Mouse (Mus musculus): ENCODE results near the gene Gm10803.
"Not testable (repeated sequence)": the region's sequence is repeated elsewhere in the genome, so short reads cannot be mapped to it uniquely, and the experiment has no call there.

Gm10803 gene

GRCm38 (mm10) chr2:93560268-93560667 is at the start of gene Gm10803:
Gene Gm10803 (plus strand): TSS chr2:93560568.
- DNase-seq (ENCODE audit: low spot score in 2 of 2), result not testable (repeated sequence)

- DNase-seq (ENCODE audit: low spot score in 2 of 2), result no peak
These were observed 49.5 kb upstream of the Gm10803 start for GRCm38 (mm10) chr2:93510839-93511238.

DNA sequence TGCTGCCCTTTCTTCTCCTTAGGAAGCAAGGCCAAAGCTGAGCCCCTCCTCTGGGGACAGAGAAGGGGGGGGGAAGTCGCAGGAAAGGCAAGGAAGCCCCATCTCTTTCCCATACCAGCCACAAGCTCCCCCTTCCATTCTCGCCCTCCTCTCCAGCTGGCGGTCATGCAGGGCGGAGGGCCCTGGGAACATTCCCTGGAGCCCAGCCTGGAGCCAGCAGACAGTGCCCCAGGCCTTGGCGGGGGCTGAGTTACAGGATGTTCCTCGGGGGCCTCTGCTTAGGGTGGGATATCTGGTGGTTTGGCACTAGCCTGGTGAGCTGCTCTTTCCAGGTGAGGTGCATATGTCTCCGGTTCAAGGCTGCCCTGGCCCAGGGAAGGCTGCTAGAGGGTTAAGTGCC is 48.2 kb upstream of the Gm10803 start:
- no peak for DNase-seq (ENCODE audit: low spot score in 2 of 2)

DNA sequence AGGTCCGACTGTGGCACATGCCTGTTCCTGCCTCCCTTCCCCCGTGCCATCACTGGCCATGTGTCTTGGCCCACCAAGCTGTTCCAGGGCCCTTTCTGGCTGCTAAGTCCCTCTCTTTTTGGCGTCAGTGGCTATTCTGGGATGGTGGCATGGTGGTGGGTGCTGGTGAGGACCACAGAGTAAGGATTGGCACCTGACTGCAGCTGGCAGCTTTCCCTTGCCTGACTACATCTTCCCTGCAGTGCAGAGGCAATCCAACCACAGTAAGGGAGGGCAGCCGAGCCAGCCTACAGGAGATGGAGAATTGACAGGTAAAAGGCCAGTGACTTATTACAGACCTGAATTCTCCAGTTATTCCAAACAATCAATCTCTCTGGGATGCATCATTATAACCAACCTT is 45.1 kb upstream of the Gm10803 start:
- DNase-seq (ENCODE audit: low spot score in 2 of 2), result no peak

GRCm38 (mm10) chr2:93521042-93521441 is 39.3 kb upstream of the Gm10803 start:
- peak; percentile 46 to 81 for DNase-seq (ENCODE audit: low spot score in 2 of 2)

DNA sequence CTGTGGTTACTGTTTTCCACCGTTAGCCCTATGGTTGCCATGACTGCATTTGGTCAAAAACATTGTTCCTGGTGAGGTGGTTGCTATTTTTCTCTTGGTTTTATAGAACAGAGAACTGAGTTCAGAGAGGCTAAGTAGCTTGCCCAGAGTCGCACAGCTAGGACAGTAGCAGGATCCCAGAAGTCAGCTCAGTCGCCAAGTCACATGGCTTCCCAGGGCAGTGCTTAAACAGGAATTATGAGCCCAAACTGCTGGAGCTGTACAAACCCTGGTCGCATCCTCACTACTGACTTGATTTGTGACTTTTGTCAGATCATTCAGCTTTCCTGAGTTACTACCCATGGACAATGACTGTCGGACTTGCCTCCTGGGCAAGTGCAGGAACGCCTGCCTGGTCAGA is 38.8 kb upstream of the Gm10803 start:
- no peak for DNase-seq (ENCODE audit: low spot score in 2 of 2)

DNA sequence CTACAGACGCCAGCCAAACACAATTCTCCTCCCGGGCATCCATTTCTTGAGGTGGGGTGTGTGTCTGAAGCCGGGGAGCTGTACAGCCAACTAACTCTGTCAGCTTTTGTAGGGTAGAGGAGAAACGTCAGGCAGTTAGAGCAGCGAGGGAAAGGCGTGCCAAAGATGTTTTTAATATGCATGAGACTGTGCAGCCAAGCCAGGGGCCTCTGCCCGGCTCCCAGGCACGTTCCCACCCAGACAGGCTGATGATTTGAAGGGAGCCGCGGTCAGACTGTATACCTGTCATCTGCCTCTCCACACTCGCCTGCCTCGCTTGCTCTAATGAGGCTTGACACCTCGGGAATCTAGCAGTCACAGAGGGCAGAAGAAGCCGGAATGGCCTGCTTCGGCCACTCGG is 38.4 kb upstream of the Gm10803 start:
- peak in 1 of 2 experiments; percentile 26 for DNase-seq (ENCODE audit: low spot score in 2 of 2)

- no peak for DNase-seq (ENCODE audit: low spot score in 2 of 2)
These were observed 35.2 kb upstream of the Gm10803 start for GRCm38 (mm10) chr2:93525033-93525762.

DNA sequence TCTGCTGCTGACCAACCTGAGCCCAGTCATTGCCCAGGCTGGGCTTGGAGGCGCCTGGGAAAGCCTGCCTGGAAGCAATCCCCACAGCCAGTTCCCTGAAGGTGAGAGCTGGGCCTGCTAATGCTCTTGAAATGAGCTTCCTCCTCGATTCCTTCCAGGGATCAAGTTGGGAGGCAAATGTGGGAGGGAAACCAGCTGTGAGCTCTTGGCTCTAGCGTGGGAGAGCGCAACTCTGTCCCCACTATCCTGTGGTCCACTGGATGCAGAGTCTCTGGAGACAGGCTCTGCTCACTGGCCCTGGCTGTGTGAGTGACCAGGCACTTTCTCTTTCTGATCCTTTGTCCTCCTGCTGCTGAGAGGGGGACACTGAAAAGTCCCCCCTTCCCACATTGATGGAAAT is 30.8 kb upstream of the Gm10803 start:
- no peak for DNase-seq (ENCODE audit: low spot score in 2 of 2)

DNA sequence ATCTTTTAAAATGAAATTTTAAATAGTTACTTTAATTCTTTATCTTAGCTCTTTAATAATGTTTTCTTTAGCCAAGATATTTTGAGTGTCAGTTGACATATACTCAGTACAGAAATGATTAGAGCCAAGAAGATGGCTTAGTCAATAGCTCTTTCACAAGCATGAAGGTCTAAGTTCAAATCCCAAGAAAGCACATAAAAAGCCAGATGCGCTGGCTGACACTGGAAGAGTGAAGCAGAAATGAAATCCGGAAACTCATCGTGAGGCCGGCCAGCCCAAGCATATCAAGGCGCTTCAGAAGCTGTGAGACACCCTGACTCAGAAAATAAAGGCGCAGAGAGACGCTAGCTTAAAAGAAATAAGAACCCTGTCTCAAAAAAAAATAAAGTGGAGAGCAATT is 26.5 kb upstream of the Gm10803 start:
- no peak for DNase-seq (ENCODE audit: low spot score in 2 of 2)

GRCm38 (mm10) chr2:93537385-93537967 is 22.9 kb upstream of the Gm10803 start:
- DNase-seq (ENCODE audit: low spot score in 2 of 2), result no peak

DNA sequence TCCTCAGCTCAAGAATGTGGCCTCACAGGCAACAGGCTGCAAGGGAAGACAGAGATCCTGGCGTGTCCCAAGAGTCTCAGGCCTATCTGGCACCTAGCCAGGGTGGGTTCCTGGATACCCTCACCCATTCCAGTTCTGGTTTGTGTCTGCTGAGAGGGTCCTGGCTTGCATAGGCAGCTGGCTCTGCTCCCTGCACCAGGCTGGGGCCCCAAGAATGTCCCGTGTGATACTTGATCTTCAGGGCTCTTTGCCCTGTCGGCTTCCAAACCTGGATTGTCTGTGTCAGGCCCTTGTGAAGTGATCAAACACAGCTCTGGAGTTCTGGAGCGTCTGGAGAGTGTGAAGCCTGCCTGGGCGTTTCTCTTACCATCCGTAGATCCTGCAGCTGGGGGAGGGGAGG is 22.2 kb upstream of the Gm10803 start:
- DNase-seq (ENCODE audit: low spot score in 2 of 2), result no peak

DNA sequence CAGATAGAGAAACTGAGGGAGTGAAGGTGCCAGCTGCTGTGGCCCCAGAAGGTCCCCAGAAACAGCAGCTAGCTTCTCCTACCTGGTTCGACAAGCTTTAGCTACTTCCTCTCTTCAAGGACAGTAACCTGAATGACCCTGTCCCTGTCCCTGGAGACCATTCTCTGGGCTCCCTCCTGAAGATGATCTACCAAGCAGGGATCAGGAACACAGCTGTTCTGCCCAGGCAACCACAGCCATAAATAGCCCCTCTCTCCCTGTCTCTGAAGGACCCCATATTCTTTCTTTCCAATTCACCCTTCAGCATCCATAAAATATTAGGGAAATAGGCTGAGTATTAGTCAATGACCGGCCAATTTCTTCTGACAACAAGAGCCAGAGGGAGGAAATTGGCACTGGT is 18.6 kb upstream of the Gm10803 start:
- no peak for DNase-seq (ENCODE audit: low spot score in 2 of 2)

GRCm38 (mm10) chr2:93552676-93553521 is 7.5 kb upstream of the Gm10803 start:
- DNase-seq (ENCODE audit: low spot score in 2 of 2), result no peak

DNA sequence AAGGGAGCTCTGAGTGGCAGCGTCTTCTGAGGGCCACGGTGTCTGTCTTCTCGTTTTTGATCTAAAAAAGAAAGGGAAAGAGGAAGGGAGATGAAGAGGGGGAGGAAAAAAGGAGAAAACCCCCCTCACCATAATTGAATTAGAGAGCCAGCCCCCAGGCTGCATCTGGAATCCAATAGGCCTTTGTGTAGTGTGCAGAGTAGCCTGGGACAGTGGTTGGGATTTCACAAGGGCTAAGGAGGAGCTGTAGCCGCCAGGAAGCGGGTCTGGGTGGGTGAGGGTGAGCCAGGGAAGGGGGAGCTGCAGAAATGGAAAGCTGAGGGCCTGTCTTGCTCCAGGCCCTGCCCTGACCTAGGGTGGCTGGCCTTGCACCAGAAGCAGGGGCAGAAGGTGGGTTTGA is 6.5 kb upstream of the Gm10803 start:
- no peak for DNase-seq (ENCODE audit: low spot score in 2 of 2)

- no peak for DNase-seq (ENCODE audit: low spot score in 2 of 2)
These were observed 5.3 kb downstream of the Gm10803 start for GRCm38 (mm10) chr2:93565647-93566046.

DNA sequence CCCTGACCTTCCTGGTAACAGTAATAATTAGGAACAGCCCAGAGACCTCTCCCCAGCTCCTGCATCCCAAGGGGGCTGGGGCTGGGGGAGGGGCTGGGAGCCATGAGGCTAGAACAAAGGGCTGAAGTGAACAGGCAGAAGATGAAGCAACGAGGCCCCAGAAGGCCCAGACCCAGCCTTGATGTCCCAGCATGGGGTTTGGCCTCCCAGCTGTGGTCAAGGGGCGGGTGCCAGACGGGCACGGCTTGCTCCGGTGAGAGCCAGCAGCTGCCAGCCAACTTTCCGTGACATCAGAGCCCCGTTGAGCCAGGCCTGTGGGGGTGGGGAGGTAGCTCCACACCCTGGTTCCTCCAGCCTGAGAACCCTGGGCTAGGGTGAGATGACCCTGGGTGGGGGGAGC is 7.3 kb downstream of the Gm10803 start:
- DNase-seq (ENCODE audit: low spot score in 2 of 2), result peak in 1 of 2 experiments; percentile 30

GRCm38 (mm10) chr2:93572565-93572964 is 12.2 kb downstream of the Gm10803 start:
- DNase-seq (ENCODE audit: low spot score in 2 of 2), result no peak

GRCm38 (mm10) chr2:93581271-93581670 is 20.9 kb downstream of the Gm10803 start:
- DNase-seq (ENCODE audit: low spot score in 2 of 2), result no peak

DNA sequence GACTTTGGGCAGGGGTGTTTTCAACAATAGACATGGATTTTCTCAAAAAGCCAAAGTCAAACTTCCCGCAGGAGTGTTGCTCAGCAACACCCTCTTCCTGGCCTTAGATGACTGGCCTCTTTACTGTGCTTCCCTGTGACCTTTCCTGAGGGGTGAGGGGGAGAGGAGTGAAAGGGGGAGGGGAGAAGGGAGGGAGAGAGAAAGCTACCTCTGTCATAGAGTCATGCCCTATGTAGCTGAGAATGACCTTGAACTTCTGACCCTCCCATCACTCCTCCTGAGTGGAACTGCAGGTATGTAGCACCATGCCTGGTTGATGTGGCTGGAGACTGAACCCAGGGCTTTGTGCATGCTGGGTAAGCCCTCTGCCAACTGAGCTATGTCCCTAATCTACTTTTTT is 25.5 kb downstream of the Gm10803 start:
- DNase-seq (ENCODE audit: low spot score in 2 of 2), result no peak

- no peak for DNase-seq (ENCODE audit: low spot score in 2 of 2)
These were observed 27.1 kb downstream of the Gm10803 start for GRCm38 (mm10) chr2:93587446-93587845.

DNA sequence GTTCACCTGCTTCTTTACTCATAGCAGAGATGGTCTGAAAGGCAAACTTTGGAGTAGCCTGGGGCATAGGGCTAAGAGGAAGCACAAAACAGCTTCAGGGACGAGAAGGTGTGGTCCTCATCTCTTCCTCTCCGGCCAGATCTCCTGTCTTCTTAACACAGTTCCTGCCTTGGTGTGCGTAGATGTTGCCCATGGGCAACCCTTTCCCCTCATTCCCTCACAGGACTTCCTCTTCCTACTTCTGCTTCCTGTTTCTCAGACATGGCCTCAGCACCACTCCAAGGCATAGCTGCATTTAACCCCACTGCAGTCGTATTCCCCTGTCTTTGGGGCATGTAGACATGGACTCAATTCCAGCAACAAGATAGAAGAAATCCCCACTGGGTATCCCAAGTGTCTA is 29.5 kb downstream of the Gm10803 start:
- DNase-seq (ENCODE audit: low spot score in 2 of 2), result no peak

DNA sequence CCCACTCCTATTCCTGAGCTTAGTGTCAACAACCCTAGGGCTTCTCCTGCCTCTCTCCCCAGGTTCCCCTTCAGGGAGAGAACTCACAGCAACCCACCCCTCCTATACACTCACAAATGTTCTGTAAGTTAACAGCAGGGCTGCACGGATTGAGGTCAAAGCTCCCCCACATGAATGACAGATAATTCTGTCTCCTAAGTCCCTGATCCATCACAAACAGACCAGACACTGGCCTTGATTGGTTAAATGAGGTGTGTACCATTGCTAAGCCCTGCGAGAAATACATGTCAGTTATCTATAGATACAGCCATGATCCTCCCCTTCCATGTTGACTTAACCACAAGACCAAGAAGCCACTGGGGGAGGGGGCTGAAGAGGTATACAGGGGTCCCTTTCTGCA is 31.3 kb downstream of the Gm10803 start:
- DNase-seq (ENCODE audit: low spot score in 2 of 2), result no peak
